Mouse (Mus musculus): Measurements from ENCODE around the gene Cenph. TPM values are rescaled to one million over a fixed set of nuclear protein-coding genes. Genes with fewer than 3 reads are reported as not detected.
"Not testable (repeated sequence)": the region's sequence is repeated elsewhere in the genome, so short reads cannot be mapped to it uniquely, and the experiment has no call there.

Gene Cenph
- total and polyA plus RNA-seq, 2 experiments from 2014 or later, result 5.6 TPM; not detected in 1

GRCm38 (mm10) chr13:100742831-100743230 is 32.9 kb downstream of the Cenph start:
- Histone ChIP-seq H3K9ac (replicated peaks; ENCODE audit: low read depth, low read length) (no peak overlapping the region), H3K4me2 (ENCODE audit: low read depth, low read length) (peak overlapping the region; percentile 76; the same call in 1 of the 2 replicates), H3K4me1 (ENCODE audit: control insufficient read depth, insufficient read depth) (peaks cover 8% of the 10 kb centered on the region), H3K27me3 (ENCODE audit: control insufficient read depth, insufficient read depth, low read length) (no peaks in the 10 kb centered on the region), H3K4me3 (ENCODE audit: low read depth, low read length) (no peak overlapping the region), H3K36me3 (replicated peaks; ENCODE audit: control insufficient read depth, insufficient read depth, low read length) (peaks cover 24% of the 10 kb centered on the region), H3K27ac (ENCODE audit: low read depth) (no peak overlapping the region), H3K9me3 (replicated peaks; ENCODE audit: control insufficient read depth, low read length) (no peaks in the 10 kb centered on the region)
- TF ChIP-seq CTCF (IDR thresholded peaks at IDR 0.05; ENCODE audit: low read depth), result no peak
- DNase-seq (ENCODE audit: low spot score) (no peak), ATAC-seq (ENCODE audit: insufficient read depth, low read depth) (no peak)
- 80% methylated on average over 5 of the region's 5 CpGs for WGBS

- Histone ChIP-seq H3K4me1 (ENCODE audit: control insufficient read depth, insufficient read depth) (peaks cover 10% of the 10 kb centered on the region; the same call in 1 of the 2 replicates), H3K27me3 (ENCODE audit: control insufficient read depth, insufficient read depth, low read length) (no peaks in the 10 kb centered on the region), H3K9me3 (replicated peaks; ENCODE audit: control insufficient read depth, low read length) (no peaks in the 10 kb centered on the region), H3K27ac (ENCODE audit: low read depth) (no peak overlapping the region), H3K4me2 (ENCODE audit: low read depth, low read length) (no peak overlapping the region), H3K9ac (replicated peaks; ENCODE audit: low read depth, low read length) (no peak overlapping the region), H3K4me3 (ENCODE audit: low read depth, low read length) (no peak overlapping the region), H3K36me3 (replicated peaks; ENCODE audit: control insufficient read depth, insufficient read depth, low read length) (peaks cover 24% of the 10 kb centered on the region)
- no peak for ATAC-seq (ENCODE audit: insufficient read depth, low read depth)
- no peak for DNase-seq (ENCODE audit: low spot score)
- TF ChIP-seq EP300 (IDR thresholded peaks at IDR 0.05; ENCODE audit: low read depth), result no peak
- TF ChIP-seq CTCF (IDR thresholded peaks at IDR 0.05; ENCODE audit: low read depth), result no peak
- 99% methylated on average over 2 of the region's 2 CpGs for WGBS
Measured at GRCm38 (mm10) chr13:100732756-100733155, 42.9 kb downstream of the Cenph start.

- Histone ChIP-seq H3K36me3 (replicated peaks; ENCODE audit: control insufficient read depth, insufficient read depth, low read length) (peaks cover 22% of the 10 kb centered on the region), H3K4me2 (ENCODE audit: low read depth, low read length) (peak overlapping the region; percentile 94; the same call in 1 of the 2 replicates), H3K27ac (ENCODE audit: low read depth) (peak overlapping the region; percentile 74), H3K4me1 (ENCODE audit: control insufficient read depth, insufficient read depth) (peaks cover 10% of the 10 kb centered on the region; the same call in 1 of the 2 replicates)
- 90% methylated on average over 5 of the region's 6 CpGs for WGBS
- not testable (repeated sequence) for ATAC-seq (ENCODE audit: insufficient read depth, low read depth); H3K9me3 ChIP-seq (replicated peaks; ENCODE audit: control insufficient read depth, low read length); DNase-seq (ENCODE audit: low spot score); H3K27me3 ChIP-seq (ENCODE audit: control insufficient read depth, insufficient read depth, low read length); H3K4me3 ChIP-seq (ENCODE audit: low read depth, low read length); H3K9ac ChIP-seq (replicated peaks; ENCODE audit: low read depth, low read length)
Measured at GRCm38 (mm10) chr13:100731462-100732046, 44.1 kb downstream of the Cenph start.

GRCm38 (mm10) chr13:100730861-100731176 is 44.9 kb downstream of the Cenph start, which contains the start of gene Cdk7:
Gene Cdk7 (minus strand): TSS chr13:100730939.
- Histone ChIP-seq H3K36me3 (replicated peaks; ENCODE audit: control insufficient read depth, insufficient read depth, low read length) (peaks cover 21% of the 10 kb centered on the region), H3K27me3 (ENCODE audit: control insufficient read depth, insufficient read depth, low read length) (no peaks in the 10 kb centered on the region), H3K9ac (replicated peaks; ENCODE audit: low read depth, low read length) (peak within 1 kb of the TSS; percentile 92), H3K4me1 (ENCODE audit: control insufficient read depth, insufficient read depth) (peaks cover 15% of the 10 kb centered on the region; the same call in 1 of the 2 replicates), H3K27ac (ENCODE audit: low read depth) (peak within 1 kb of the TSS; percentile 99), H3K9me3 (replicated peaks; ENCODE audit: control insufficient read depth, low read length) (no peaks in the 10 kb centered on the region), H3K4me2 (ENCODE audit: low read depth, low read length) (peak within 1 kb of the TSS; percentile 94), H3K4me3 (ENCODE audit: low read depth, low read length) (peak within 1 kb of the TSS; percentile 97)
- WGBS, result under 1% methylated on average over 19 of the region's 19 CpGs
- ATAC-seq (ENCODE audit: insufficient read depth, low read depth), result peak; percentile 98
- TF ChIP-seq CTCF (IDR thresholded peaks at IDR 0.05; ENCODE audit: low read depth) (no peak), EP300 (IDR thresholded peaks at IDR 0.05; ENCODE audit: low read depth) (peak; percentile 88)
- peak; percentile 96 for DNase-seq (ENCODE audit: low spot score)

- TF ChIP-seq EP300 (IDR thresholded peaks at IDR 0.05; ENCODE audit: low read depth) (no peak), CTCF (IDR thresholded peaks at IDR 0.05; ENCODE audit: low read depth) (no peak)
- H3K4me2 ChIP-seq (ENCODE audit: low read depth, low read length), result peak overlapping the region; percentile 94
- 0% methylated on average over 30 of the region's 30 CpGs for WGBS
- H3K4me3 ChIP-seq (ENCODE audit: low read depth, low read length), result peak overlapping the region; percentile 97
- peak overlapping the region; percentile 99 for H3K27ac ChIP-seq (ENCODE audit: low read depth)
- ATAC-seq (ENCODE audit: insufficient read depth, low read depth), result peak; percentile 1; the same call in 1 of the 2 replicates
- peak overlapping the region; percentile 92 for H3K9ac ChIP-seq (replicated peaks; ENCODE audit: low read depth, low read length)
- peak; percentile 41 for DNase-seq (ENCODE audit: low spot score)
- no peaks in the 10 kb centered on the region for H3K27me3 ChIP-seq (ENCODE audit: control insufficient read depth, insufficient read depth, low read length)
- peaks cover 20% of the 10 kb centered on the region for H3K4me1 ChIP-seq (ENCODE audit: control insufficient read depth, insufficient read depth)
- no peaks in the 10 kb centered on the region for H3K9me3 ChIP-seq (replicated peaks; ENCODE audit: control insufficient read depth, low read length)
- peaks cover 19% of the 10 kb centered on the region for H3K36me3 ChIP-seq (replicated peaks; ENCODE audit: control insufficient read depth, insufficient read depth, low read length)
Measured at GRCm38 (mm10) chr13:100730153-100730860, 45.4 kb downstream of the Cenph start.

- H3K27ac ChIP-seq (ENCODE audit: low read depth); H3K9me3 ChIP-seq (replicated peaks; ENCODE audit: control insufficient read depth, low read length); ATAC-seq (ENCODE audit: insufficient read depth, low read depth); H3K4me3 ChIP-seq (ENCODE audit: low read depth, low read length); DNase-seq (ENCODE audit: low spot score); H3K9ac ChIP-seq (replicated peaks; ENCODE audit: low read depth, low read length); H3K4me2 ChIP-seq (ENCODE audit: low read depth, low read length); H3K27me3 ChIP-seq (ENCODE audit: control insufficient read depth, insufficient read depth, low read length): not testable (repeated sequence)
- WGBS, result 93% methylated on average over 4 of the region's 4 CpGs
- Histone ChIP-seq H3K4me1 (ENCODE audit: control insufficient read depth, insufficient read depth) (peaks cover 26% of the 10 kb centered on the region), H3K36me3 (replicated peaks; ENCODE audit: control insufficient read depth, insufficient read depth, low read length) (0 out of 2 replicates have a peak, but pooled peaks cover 17% of the 10 kb centered on the region)
Measured at GRCm38 (mm10) chr13:100728530-100728929, 47.2 kb downstream of the Cenph start.
